Mouse (Mus musculus) megakaryocyte-erythroid progenitor cell, adult 5-6 weeks (primary cell): ENCODE measurements at regions not wholly inside any gene's neighbourhood (a gene's known extent, or its start where the extent isn't known, plus 50 kb on each side); places are given as distances from the start of the nearest gene placed in this dataset.
"Not testable (repeated sequence)": the region's sequence is repeated elsewhere in the genome, so short reads cannot be mapped to it uniquely, and the experiment has no call there.

Experiments
- ATAC-seq: replicated peaks from 2 replicates; pipeline ENCODE4 v1.8.0; 2016; ENCODE audit warnings: mild to moderate bottlenecking, inconsistent platforms; ENCODE audit not compliant: severe bottlenecking, poor library complexity, low FRiP score, low TSS enrichment

GRCm38 (mm10) chr7:69167456-69167855, 418.4 kb upstream of the Arrdc4 start:
- ATAC-seq: no peak

GRCm38 (mm10) chr7:69161916-69162315, 412.9 kb upstream of the Arrdc4 start:
- no peak for ATAC-seq

- ATAC-seq: no peak
These were observed 393.3 kb upstream of the Arrdc4 start for GRCm38 (mm10) chr7:69142351-69142750.

GRCm38 (mm10) chr7:69133441-69133840, 384.4 kb upstream of the Arrdc4 start:
- no peak for ATAC-seq

GRCm38 (mm10) chr7:69101770-69102169, 352.7 kb upstream of the Arrdc4 start:
- ATAC-seq: not testable (repeated sequence)

GRCm38 (mm10) chr7:69097587-69098095, 348.6 kb upstream of the Arrdc4 start:
- ATAC-seq: no peak

- no peak for ATAC-seq
These were observed 325.7 kb upstream of the Arrdc4 start for GRCm38 (mm10) chr7:69074780-69075179.

- ATAC-seq: no peak
These were observed 314.0 kb upstream of the Arrdc4 start for GRCm38 (mm10) chr7:69062994-69063393.

- ATAC-seq: no peak
These were observed 313.5 kb upstream of the Arrdc4 start for GRCm38 (mm10) chr7:69062506-69062905.

GRCm38 (mm10) chr7:69062094-69062493, 313.1 kb upstream of the Arrdc4 start:
- ATAC-seq: no peak

- no peak for ATAC-seq
These were observed 312.2 kb upstream of the Arrdc4 start for GRCm38 (mm10) chr7:69061242-69061641.

GRCm38 (mm10) chr7:69016575-69016974, 267.5 kb upstream of the Arrdc4 start:
- no peak for ATAC-seq

- ATAC-seq: no peak
These were observed 266.0 kb upstream of the Arrdc4 start for GRCm38 (mm10) chr7:69015047-69015446.

- no peak for ATAC-seq
These were observed 258.2 kb upstream of the Arrdc4 start for GRCm38 (mm10) chr7:69007237-69007636.

GRCm38 (mm10) chr7:68988061-68988460, 239.0 kb upstream of the Arrdc4 start:
- ATAC-seq: no peak

- ATAC-seq: no peak
These were observed 234.9 kb upstream of the Arrdc4 start for GRCm38 (mm10) chr7:68983937-68984336.

GRCm38 (mm10) chr7:68982914-68983502, 234.0 kb upstream of the Arrdc4 start:
- ATAC-seq: no peak

- no peak for ATAC-seq
These were observed 229.5 kb upstream of the Arrdc4 start for GRCm38 (mm10) chr7:68978576-68978975.

- ATAC-seq: no peak
These were observed 228.0 kb upstream of the Arrdc4 start for GRCm38 (mm10) chr7:68976813-68977752.

GRCm38 (mm10) chr7:68975956-68976355, 226.9 kb upstream of the Arrdc4 start:
- ATAC-seq: no peak

- ATAC-seq: no peak
These were observed 226.5 kb upstream of the Arrdc4 start for GRCm38 (mm10) chr7:68975580-68975894.
